Mouse (Mus musculus) liver, embryonic 14.5 days (tissue): ENCODE results near the gene Prkag1.

ENCODE experiments used
- CTCF ChIP-seq: IDR thresholded peaks from 2 replicates; pipeline ENCODE4 v1.5.1; 2016; ENCODE audit warnings: antibody characterized with exemption, low read depth, control low read depth
- EP300 ChIP-seq: IDR thresholded peaks from 2 replicates; pipeline ENCODE4 v1.6.1; 2016; ENCODE audit warnings: antibody characterized with exemption, low read depth

GRCm38 (mm10) chr15:98871070-98871915 lies 40.0 kb upstream of the Prkag1 start, which contains the start of gene Kmt2d:
- TF ChIP-seq CTCF: no peak
- no peak for TF ChIP-seq EP300
